Mouse (Mus musculus) adrenal gland, postnatal 4 days (tissue): ENCODE results near the gene Stag1. TPM values are rescaled to one million over a fixed set of nuclear protein-coding genes. Genes with fewer than 3 reads are reported as not detected.

Experiments
- DNase-seq, 2 experiments: peaks; one replicate each; pipeline ENCODE4 v3.0.0; 2021 to 2022; ENCODE audit warnings: low spot score in 2 of 2, mixed read lengths in 2 of 2
- long read RNA-seq, 2 experiments: library from polyadenylated mRNA; stranded (forward); transcript quantifications; one replicate each; pipeline ENCODE4 v2.0.0; 2021
- total RNA-seq, 2 experiments: library from RNA; stranded (reverse); gene quantifications; 2 replicates each; pipeline ENCODE4 v1.2.3; 2021

The Stag1 gene
- total RNA-seq, result 10 to 100 TPM; 56.9 to 57.5 TPM
- long read RNA-seq, experiment 1, partial matches to known transcripts, result 2 of 7 reads
- long read RNA-seq, experiment 1, other reads (novel, unspliced or antisense), result 1 of 7 reads
- long read RNA-seq, experiment 2, full-length matches to known transcripts, result 4 of 14 reads
- long read RNA-seq, experiment 2, partial matches to known transcripts, result 5 of 14 reads
- long read RNA-seq, experiment 2, other reads (novel, unspliced or antisense), result 5 of 14 reads

DNA sequence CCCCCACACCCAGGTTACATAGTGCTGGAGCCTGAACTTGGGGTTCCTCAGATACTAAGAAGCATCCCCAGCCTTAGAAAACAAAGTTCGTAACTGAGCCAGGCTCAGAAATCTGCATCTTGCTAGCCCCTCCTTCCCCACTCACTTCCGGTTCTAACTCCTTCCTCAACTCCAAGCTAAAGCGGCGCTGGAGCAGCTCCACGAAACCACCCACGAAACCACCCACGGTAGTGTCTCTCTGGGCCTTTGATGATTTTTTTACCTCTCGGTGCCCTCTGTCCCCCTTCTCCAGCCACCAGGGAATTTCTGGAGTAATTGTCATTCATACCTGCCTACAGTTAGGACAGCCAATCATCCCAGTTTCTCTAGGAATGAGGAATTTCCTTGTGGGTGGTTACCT lies at the start of gene Stag1:
Gene Stag1, plus strand, starts transcription at position 253 of the 400 bp plus-strand sequence.
- DNase-seq, result no peak

DNA sequence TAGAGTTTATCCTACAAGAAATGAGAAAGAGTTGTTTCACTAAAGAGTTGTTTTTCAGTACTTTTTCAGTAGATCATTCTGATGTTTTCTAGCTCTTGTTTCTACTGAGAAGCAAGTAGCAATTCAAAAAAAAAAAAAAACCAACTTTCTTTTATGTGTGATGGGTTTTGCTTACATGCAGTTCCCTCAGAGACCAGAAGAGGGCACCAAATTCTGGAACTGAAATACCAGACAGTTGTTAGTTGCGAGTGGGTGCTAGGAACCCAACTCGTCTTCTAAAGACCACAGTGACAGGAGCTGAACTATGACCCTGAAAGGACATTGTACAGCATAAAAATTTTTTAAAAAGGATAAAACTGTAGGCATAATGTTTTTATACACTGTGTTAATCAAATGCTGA lies 49.3 kb upstream of the Stag1 start:
- DNase-seq, result no peak

DNA sequence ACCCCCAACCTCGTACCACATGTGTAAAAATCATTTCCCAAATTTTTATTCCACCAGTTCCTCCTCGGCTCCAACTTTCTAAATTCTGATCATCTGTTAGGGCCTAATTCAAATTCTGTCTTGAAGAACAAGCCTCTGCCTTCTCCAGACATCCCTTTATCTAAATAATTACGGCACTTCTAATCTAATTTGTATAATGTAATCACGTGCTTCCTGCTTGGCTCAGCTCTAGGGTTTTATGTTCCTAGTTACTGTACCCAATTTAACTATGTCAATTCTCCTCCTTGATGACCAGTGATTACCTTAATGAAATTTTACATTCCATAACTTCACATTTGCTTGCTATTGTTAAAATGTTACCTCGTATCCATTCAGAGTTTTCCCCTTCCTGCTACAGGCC lies 41.9 kb upstream of the Stag1 start:
- DNase-seq, result no peak

DNA sequence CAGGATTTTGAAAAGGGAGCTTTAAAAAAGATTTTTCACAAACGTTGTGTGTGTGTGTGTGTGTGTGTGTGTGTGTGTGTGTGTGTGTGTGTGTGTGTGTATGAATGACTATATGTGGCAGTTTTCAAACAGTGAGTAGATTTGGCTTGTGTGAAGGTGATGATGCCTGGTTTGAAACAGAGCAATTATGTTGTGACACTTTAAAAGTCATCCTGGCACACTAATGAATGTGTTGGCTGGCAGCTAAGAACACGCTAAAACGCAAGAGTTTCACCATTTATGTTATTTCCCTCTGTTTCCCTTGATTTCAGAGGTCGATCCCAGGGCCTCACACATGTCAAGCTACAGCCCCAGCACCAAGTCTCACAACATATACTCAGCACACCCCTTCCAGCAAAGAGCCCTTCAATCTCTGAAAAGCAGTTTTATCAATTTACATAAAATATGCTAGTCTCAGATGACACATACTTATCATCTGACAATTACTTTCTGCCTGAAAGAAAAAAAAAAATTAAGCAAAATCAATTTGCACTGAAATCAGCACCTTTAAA lies 39.5 kb upstream of the Stag1 start:
- no peak for DNase-seq

- no peak for DNase-seq
These were observed 38.6 kb upstream of the Stag1 start for GRCm38 (mm10) chr9:100558991-100559390.

- no peak for DNase-seq
These were observed 37.2 kb upstream of the Stag1 start for GRCm38 (mm10) chr9:100560251-100560890.

DNA sequence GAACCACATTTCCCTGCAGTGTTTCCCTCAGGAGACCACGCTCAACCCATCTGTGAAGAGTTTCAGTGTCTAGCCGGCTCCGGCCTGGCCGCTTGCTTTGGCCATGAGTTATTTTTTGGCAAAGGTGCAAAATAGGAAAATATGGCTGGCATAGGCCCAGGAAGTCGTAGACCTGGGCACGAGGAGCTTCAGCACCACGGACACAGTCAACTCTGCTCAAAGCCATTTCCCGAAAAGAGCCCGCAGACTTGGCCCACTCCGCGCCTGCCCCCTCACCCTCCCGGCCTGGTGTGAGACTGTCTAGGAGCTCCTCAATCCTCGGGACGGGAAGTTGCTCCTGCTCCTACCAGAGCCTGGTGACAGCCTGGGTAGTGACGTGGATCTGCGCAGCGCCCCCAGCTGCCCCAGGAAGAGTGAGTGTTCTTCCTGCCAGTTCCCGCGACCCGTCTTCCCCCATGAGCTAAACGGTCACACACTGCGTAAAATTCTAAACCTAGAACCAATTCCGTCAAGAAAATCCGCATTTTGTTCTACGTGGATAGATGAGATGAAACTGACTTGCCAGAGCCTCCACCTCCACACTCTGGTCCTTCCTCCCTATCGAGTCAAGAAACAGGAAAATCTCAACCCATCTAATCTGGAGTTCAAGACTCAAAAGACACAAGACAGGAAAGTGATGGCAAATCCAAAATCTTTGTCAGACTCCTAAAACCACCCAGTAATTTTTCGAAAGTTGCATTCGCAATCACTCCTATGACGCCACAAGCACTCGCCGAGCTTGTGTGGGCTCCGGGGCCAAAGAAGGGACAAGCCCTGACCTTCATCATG lies 27.6 kb upstream of the Stag1 start:
- DNase-seq, result peak; percentile 15 to 21

DNA sequence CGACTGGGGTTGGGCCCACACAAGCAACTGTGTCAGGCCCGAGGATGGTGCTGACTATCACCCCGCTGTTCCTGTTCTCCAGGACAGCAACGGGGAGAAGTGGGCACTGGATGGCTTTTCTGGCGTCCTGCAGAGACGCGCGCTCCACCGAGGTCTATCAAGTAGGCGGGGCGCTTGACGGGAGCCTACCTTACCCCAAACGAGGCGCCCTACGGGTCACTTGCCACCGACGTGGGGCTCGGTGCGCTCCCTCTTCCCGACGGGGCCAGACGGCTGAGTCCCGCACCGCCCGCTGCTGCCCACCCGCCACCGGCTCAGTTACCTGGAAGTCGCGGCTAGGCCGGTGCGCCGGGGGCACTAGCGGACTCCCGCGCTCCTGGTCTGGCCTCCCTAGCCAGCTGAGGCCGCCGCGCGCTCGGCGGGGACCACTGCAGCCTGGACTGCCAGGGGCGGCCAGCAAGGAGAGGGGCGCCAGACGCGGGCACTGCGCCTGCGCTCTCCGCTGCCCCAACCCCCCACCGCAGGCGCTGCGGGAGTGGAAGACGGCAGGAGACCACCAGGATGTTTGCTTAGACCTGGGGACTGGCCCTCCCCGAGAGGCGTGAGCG lies 26.9 kb upstream of the Stag1 start, which contains the start of gene Slc35g2:
Gene Slc35g2, minus strand, starts transcription at position 465 of the 608 bp plus-strand sequence.
- DNase-seq, result peak; percentile 16 to 17

DNA sequence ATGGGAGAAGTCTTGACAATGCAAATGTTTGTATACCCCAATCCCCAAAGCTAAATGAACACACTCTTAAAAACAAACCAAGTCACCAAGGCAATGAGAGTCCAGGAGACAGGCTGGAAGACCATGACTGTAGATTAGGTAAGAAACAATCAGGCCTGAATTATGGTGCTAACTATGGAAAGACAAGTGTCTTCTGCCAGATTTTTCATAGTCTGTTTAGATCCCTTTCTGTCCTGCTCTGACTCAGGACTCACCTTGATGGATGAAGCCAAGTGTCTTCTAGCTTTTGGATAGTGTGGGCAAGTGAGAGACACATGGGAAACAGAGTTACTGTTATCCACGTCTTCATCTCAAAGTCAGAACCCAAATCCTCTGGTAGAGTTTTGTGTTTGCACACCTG lies 26.1 kb upstream of the Stag1 start:
- no peak for DNase-seq

DNA sequence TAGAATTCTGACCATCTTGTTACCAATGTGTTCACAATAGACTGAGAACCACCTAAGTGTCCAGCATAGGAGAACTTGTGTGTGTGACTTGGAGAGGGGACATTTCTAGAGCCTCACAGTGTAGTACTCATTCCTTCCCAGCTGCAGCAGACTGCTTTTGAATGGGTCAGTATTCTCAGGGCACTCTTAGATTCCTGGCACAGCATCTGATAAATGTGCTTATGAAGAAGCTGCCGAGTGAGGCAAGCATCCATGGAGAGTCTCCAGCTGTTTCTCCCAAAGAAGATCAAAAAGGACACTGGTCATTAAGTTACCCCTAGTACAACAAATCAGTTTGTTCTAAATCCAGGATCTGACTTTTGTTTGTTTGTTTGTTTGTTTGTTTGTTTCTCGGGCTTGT lies 24.3 kb upstream of the Stag1 start:
- no peak for DNase-seq

- DNase-seq, result no peak
These were observed 23.7 kb upstream of the Stag1 start for GRCm38 (mm10) chr9:100573942-100574341.

GRCm38 (mm10) chr9:100580196-100580740 lies 17.3 kb upstream of the Stag1 start:
- no peak for DNase-seq

DNA sequence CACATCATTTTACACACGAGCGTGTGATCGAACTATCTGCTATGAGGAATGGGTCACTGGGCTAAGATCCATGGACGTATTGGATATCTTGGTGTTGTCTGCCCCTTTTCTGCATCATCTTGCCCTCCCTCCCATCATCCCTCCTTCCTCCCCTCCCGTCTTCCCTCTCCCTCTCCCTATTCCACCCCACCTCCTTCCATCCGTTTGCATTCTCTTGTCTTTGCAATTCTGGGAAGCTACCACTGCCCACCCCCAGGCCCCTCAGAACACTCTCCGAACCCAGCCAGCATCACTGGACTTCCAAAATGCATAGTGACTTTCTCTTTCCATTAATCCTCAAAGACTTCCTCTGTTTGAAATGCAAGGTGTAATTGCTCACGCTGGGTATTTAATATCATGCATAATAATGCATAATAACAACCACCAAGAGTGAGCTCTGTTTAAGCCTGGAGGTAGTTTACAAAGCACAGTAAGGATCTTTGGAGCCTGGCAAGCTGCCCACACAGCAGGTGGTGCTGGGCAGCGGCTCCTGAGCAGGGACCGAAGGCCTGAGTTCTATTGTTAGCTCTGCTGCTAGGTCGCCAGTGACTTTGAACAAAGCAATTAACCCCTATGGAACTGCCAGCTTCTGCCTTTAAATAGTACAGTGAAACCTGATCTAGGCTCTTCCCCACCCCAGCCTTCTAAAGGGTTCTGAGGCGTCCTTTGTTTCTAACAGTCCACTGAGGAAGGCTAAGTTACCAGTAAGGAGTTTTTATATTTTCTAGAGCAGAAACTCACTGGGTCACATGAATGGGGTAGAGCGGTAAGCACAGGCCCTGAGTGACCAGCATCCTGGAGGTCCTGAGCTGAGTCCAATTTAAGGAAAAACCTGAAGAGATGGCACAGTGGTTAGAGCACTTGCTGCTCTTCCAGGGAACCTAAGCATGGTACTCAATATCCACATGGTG lies 15.8 kb upstream of the Stag1 start:
- DNase-seq, result no peak

DNA sequence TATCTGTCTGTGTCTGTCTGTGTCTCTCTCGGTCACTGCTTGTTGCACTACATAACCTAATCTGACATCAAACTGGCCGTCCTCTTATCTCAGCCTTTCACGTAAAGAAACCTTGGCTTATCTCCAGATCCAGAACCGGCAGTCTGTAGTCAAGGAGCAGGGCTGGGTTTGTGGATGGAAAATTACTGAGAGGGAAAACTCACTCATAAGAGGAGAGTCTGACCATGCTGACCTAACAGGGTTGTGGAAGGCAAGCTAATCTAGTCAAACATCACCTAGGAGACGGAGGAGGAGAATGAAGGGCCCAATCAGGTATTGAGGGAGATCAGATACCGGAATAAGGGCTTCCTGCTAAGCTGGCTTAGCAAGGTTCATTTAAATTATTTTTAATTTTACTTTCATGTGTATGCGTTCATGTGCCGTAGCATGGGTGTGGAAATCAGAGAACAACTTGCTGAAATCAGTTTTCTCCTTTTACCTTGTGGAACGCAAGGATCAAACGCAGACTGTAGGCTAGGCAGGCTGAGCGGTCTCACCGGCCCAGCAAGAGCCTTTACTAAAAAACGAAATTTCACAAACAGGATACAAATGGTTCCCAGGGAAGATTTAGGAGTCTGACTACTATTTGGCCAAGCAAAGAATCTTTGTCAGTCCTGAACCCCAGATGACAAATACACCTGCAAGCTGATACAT lies 14.6 kb upstream of the Stag1 start:
- DNase-seq, result peak in 1 of 2 experiments; percentile 15

DNA sequence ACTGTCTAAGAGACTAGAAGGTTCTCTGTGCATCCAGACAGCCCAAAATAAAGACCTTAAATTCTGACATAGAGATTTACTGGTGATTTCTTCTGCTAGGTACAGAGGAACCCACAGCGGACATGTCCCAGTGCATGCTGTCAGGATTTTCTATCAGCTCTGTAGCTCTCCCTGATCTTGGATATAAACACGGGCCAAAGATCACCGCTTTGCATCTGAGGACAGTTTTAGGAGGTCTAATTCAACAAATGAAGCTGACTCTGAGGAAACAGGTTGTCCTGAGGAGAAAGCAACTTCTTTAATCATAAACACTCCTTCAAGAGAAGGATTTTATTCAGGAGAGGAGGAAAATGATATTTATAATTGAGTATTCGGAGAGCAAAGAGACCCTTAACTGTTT lies 13.6 kb upstream of the Stag1 start:
- DNase-seq, result no peak

DNA sequence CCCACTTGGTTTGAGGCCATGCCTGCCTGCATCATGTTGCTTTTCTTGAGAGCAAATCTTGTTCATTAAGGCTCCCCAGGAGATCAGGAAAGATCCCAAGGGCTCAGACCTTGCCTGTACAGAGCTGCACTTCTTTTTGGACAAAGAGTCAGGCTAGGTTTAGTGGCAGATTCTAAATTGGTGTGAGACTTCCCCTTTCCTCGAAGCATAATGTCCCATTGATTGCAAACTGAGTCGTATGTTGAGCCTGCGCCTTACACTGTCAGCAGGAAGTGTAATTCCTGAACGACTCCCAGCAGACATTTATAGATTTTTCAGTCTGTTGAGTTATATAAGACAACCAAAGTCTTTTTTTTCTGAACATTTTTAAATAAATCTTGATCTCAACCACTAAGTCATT lies 7.1 kb upstream of the Stag1 start:
- DNase-seq, result no peak

DNA sequence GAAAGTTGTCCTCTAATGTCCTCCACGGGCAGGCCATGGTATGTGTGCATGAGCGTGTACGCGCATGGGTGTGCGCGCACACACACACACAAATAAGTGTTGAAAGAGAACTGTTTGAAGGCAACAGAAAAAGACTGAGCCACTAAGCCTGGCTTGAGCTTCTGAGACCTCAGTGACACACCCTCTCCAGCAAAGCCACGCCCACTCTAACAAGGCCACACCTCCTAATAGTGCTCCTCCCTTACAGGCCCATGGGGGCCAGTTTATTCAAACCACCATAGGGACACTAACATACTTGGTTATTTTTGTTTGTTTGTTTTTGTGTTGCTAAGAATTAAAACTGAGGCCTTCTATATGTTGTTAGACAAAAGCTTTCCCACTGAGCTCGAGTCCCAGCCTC lies 1.3 kb upstream of the Stag1 start:
- no peak for DNase-seq

DNA sequence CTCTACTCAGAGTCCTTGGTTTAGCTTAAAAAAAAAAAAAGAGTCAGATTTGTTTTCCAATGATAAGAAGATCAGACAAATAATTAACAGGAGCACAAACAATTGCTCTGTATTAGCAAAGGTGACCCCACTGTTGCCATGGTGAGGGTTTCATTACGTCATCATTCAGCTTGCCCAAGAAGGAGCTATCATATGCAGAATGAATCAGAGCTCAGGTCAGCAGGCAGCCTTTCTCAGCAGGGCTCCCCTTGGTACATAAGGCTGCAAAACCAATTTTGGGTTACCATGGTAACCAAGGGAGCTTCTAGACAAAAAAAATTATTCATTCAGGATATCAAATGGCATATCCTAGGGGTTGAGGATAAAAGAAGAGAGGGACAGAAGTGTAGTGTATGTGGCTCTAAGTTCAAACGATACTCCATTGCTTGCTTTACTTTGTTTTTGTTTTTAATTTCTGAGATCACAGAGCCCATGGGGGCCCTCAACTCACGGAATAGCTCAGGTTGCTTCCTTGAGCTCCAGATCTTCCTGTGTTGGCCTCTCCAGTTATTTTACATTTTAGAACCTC lies 2.2 kb downstream of the Stag1 start:
- no peak for DNase-seq

DNA sequence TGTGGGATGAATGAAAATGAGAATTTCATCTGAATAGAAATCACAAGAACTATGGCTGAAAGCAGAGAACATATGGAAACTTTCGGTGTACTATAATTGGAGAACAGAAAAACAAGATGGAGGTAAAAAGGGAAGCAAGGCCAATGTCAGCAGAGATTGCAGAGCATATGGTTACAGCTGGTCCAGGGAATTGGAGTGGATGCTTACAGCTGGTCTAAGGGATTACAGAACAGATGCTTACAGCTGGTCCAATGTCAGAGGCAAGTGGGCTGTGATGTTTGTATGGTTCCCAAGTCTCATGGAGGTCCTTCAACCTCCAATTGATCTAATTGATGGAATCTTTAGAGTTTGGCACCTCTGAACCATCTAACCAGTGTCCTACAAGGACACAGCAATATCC lies 4.5 kb downstream of the Stag1 start:
- no peak for DNase-seq
